In the genomic region with DNA sequence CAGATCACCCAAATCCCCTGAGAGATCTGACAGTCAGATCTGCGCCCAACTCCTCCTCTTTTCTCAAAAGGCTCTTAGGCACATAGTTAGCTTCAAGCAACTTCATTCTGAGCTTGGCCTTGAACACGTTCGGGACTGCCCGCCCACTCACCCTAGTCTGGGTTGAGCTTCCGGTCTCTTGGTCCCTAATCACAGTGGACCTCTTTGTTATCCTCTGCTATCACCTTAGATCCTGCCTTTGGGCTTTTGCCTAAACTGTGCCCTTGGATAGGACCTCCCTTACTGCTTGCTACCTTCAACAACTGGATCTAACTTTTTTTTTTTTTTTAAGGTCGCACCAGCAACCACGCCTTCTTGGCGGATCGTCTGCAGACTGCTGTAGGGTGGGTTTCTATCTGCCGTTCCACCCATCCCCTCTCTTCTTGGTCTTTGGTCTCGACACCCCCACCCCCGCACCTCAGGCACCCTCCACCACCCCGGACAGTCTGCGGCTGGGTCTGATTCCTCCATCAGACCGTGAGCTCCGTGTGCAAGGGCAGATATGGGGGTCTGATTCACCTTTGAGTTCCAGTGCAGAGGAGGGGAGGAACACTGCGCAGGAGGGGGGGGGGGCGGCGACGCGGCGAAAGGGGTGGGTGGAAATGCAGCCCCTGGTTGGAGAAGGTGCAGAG, we compare ENCODE assay signal across 9 mouse cellular contexts. TPM values are rescaled to one million over a fixed set of nuclear protein-coding genes. Genes with fewer than 3 reads are reported as not detected.
DNase-seq lines count a peak whose midpoint lies in the region; ATAC-seq and TF ChIP-seq lines count a peak whose summit lies in the region.
"Had no signal": no experiment of that assay in that cellular context is flagged by ENCODE, and none has a peak within 500 bp of the region (broad histone marks: within the 10 kb centered on the region; RNA-seq: fewer than 3 reads in every experiment).

No protein-coding gene starts in this region.

- WGBS in heart, embryonic 14.5 days = 2% methylated on average over 20 of the region's 22 CpGs
- WGBS in kidney, embryonic 16.5 days = under 1% methylated on average over 17 of the region's 22 CpGs

- no peaks in the 10 kb centered on the region for H3K27me3 ChIP-seq in ES-Bruce4 (ENCODE audit: control insufficient read depth, insufficient read depth, low read length, poor library complexity, severe bottlenecking)
- H3K27me3 ChIP-seq in heart, embryonic 14.5 days (ENCODE audit: control insufficient read depth, insufficient read depth, low read length) = no peaks in the 10 kb centered on the region
- H3K27me3 ChIP-seq in kidney, embryonic 16.5 days (ENCODE audit: insufficient read depth, low read length) = no peaks in the 10 kb centered on the region

- TF ChIP-seq CTCF in ES-Bruce4 (IDR thresholded peaks at IDR 0.05; ENCODE audit: low read depth, low read length) = no peak

- no peaks in the 10 kb centered on the region for H3K36me3 ChIP-seq in ES-Bruce4 (ENCODE audit: control insufficient read depth, insufficient read depth, low read length, poor library complexity, severe bottlenecking)
- H3K36me3 ChIP-seq in heart, embryonic 14.5 days (ENCODE audit: control insufficient read depth, insufficient read depth, low read length) = peaks cover 4% of the 10 kb centered on the region
- no peaks in the 10 kb centered on the region for H3K36me3 ChIP-seq in kidney, embryonic 16.5 days (ENCODE audit: insufficient read depth, low read length)

- DNase-seq in adrenal gland, adult 18-20 months (ENCODE audit: low spot score in 2 of 2) = peak; percentile 49 to 55
- DNase-seq in embryo, embryonic 9.5 days (ENCODE audit: extremely low spot score) = peak; percentile 60
- DNase-seq in lung, postnatal 14 days = peak; percentile 45
- DNase-seq in right cerebral cortex, adult 2 months (ENCODE audit: low spot score in 2 of 2) = peak; percentile 38 to 54
- no peak for DNase-seq in thymus, postnatal 4 days

- H3K27ac ChIP-seq in ES-Bruce4 (ENCODE audit: insufficient read depth, low read length) = peak overlapping the region; percentile 78
- H3K27ac ChIP-seq in heart, embryonic 14.5 days (replicated peaks in 1 of 2; ENCODE audit: control insufficient read depth in 1 of 2, insufficient read depth in 1 of 2, low read depth in 2 of 2, low read length in 2 of 2) = peak overlapping the region; percentile 93 to 98
- H3K27ac ChIP-seq in kidney, embryonic 16.5 days (ENCODE audit: low read length) = peak overlapping the region; percentile 97

- no peak for TF ChIP-seq EP300 in ES-Bruce4 (IDR thresholded peaks at IDR 0.05; ENCODE audit: insufficient read depth, low read depth, low read length)

- no peaks in the 10 kb centered on the region for H3K9me3 ChIP-seq in ES-Bruce4 (replicated peaks; ENCODE audit: control insufficient read depth, insufficient read depth, low read length, poor library complexity, severe bottlenecking)
- H3K9me3 ChIP-seq in heart, embryonic 14.5 days (ENCODE audit: control insufficient read depth, low read length) = no peaks in the 10 kb centered on the region
- no peaks in the 10 kb centered on the region for H3K9me3 ChIP-seq in kidney, embryonic 16.5 days (ENCODE audit: low read length)

- ATAC-seq in heart, embryonic 14.5 days (ENCODE audit: insufficient number of reproducible peaks, insufficient read depth, low FRiP score, low read depth) = peak; percentile 32
- peak; percentile 33 for ATAC-seq in kidney, embryonic 16.5 days (ENCODE audit: low FRiP score, low TSS enrichment)

- peaks cover 6% of the 10 kb centered on the region for H3K4me1 ChIP-seq in ES-Bruce4 (ENCODE audit: control insufficient read depth, insufficient read depth, low read length)
- H3K4me1 ChIP-seq in heart, embryonic 14.5 days (ENCODE audit: control insufficient read depth in 2 of 2, insufficient read depth in 2 of 2, low read length in 2 of 2) = peaks cover 15 to 22% of the 10 kb centered on the region in 2 experiments
- peaks cover 23% of the 10 kb centered on the region for H3K4me1 ChIP-seq in kidney, embryonic 16.5 days (ENCODE audit: insufficient read depth, low read length)

- peak overlapping the region; percentile 69 for H3K4me3 ChIP-seq in ES-Bruce4 (ENCODE audit: low read depth, low read length)
- H3K4me3 ChIP-seq in heart, embryonic 14.5 days (ENCODE audit: control insufficient read depth in 1 of 2, insufficient read depth in 1 of 2, low read depth in 1 of 2, low read length in 2 of 2) = peak overlapping the region; percentile 76 to 86
- H3K4me3 ChIP-seq in kidney, embryonic 16.5 days (ENCODE audit: low read length) = peak overlapping the region; percentile 69

- H3K4me2 ChIP-seq in heart, embryonic 14.5 days (ENCODE audit: low read length) = peak overlapping the region; percentile 84
- peak overlapping the region; percentile 71 for H3K4me2 ChIP-seq in kidney, embryonic 16.5 days (replicated peaks; ENCODE audit: low read depth, low read length)

- H3K9ac ChIP-seq in ES-Bruce4 (ENCODE audit: low read depth, poor library complexity, severe bottlenecking) = peak overlapping the region; percentile 91
- H3K9ac ChIP-seq in heart, embryonic 14.5 days (ENCODE audit: low read length) = peak overlapping the region; percentile 93
- peak overlapping the region; percentile 75 for H3K9ac ChIP-seq in kidney, embryonic 16.5 days (replicated peaks; ENCODE audit: low read length)

- TF ChIP-seq POLR2A in ES-Bruce4 (IDR thresholded peaks at IDR 0.05; ENCODE audit: insufficient read depth, low read length) = no peak

RNA-seq across cellular contexts. Expression of gene Spaca6, which starts 0.9 kb away (rescaled TPM):
- 81.0 and 82.4 TPM in 2 replicates for polyA plus RNA-seq in ES-Bruce4 (2011; ENCODE audit: insufficient read depth, insufficient read length, low read depth, missing spikeins)
- total RNA-seq in adrenal gland, adult 18-20 months (2021) = 10 to 100 TPM; 50.0 to 52.8 TPM
- 18.1 and 20.5 TPM in 2 replicates for polyA plus RNA-seq in heart, embryonic 14.5 days (2014; fragmentation: Nextera tagmentation; extraction: Ambion mirVana)
- 30.6 and 44.9 TPM in 2 replicates for polyA plus RNA-seq in kidney, embryonic 16.5 days (2015; fragmentation: Nextera tagmentation; extraction: Ambion mirVana)

RNA-seq across cellular contexts. Expression of gene Has1, which starts 28.9 kb away (rescaled TPM):
- polyA plus RNA-seq in ES-Bruce4 (2011; ENCODE audit: insufficient read depth, insufficient read length, low read depth, missing spikeins) = not detected in 2 replicates
- under 1 TPM in 1 of 2 experiments, not detected in 1; 0.13 TPM for total RNA-seq in adrenal gland, adult 18-20 months (2021)
- 0.78 and 1.1 TPM in 2 replicates for polyA plus RNA-seq in heart, embryonic 14.5 days (2014; fragmentation: Nextera tagmentation; extraction: Ambion mirVana)
- polyA plus RNA-seq in kidney, embryonic 16.5 days (2015; fragmentation: Nextera tagmentation; extraction: Ambion mirVana) = 0.74 and 0.78 TPM in 2 replicates

RNA-seq across cellular contexts. Expression of gene Fpr1, which starts 57.7 kb away (rescaled TPM):
- not detected in 2 replicates for polyA plus RNA-seq in ES-Bruce4 (2011; ENCODE audit: insufficient read depth, insufficient read length, low read depth, missing spikeins)
- total RNA-seq in adrenal gland, adult 18-20 months (2021) = not detected
- 0.15 and 0.20 TPM in 2 replicates for polyA plus RNA-seq in heart, embryonic 14.5 days (2014; fragmentation: Nextera tagmentation; extraction: Ambion mirVana)
- polyA plus RNA-seq in kidney, embryonic 16.5 days (2015; fragmentation: Nextera tagmentation; extraction: Ambion mirVana) = 0.39 and 0.57 TPM in 2 replicates
- total RNA-seq: layer of hippocampus, adult 18-20 months had no signal
